Mouse (Mus musculus) limb, embryonic 14.5 days (tissue): ENCODE measurements around the gene Col6a2. TPM values are rescaled to one million over a fixed set of nuclear protein-coding genes. Genes with fewer than 3 reads are reported as not detected.

Experiments
- ATAC-seq: fragments of 200-750 bp; cut with Nextera tagmentation; 2 replicates; pipeline ENCODE4 v1.8.0; 2017; ENCODE audit warnings: low read depth, moderate number of reproducible peaks, moderate TSS enrichment; ENCODE audit not compliant: low FRiP score
- DNase-seq: peaks from one replicate; pipeline ENCODE4 v3.0.0-alpha.2; 2015; ENCODE audit warnings: low spot score
- H3K27ac ChIP-seq: fragments of 300-500 bp; sonication (generic); replicated peaks from 2 replicates; pipeline ENCODE4 v1.5.1; 2014; ENCODE audit warnings: low read depth, mild to moderate bottlenecking, low read length, moderate library complexity, mixed read lengths
- H3K27me3 ChIP-seq: fragments of 300-500 bp; sonication (generic); 2 replicates; pipeline ENCODE4 v1.6.1; 2014; ENCODE audit warnings: low read length, mixed read lengths; ENCODE audit not compliant: control insufficient read depth, insufficient read depth
- H3K36me3 ChIP-seq: fragments of 300-500 bp; sonication (generic); 2 replicates; pipeline ENCODE4 v1.6.1; 2014; ENCODE audit warnings: mild to moderate bottlenecking, low read length, moderate library complexity, mixed read lengths; ENCODE audit not compliant: control insufficient read depth, insufficient read depth
- H3K4me1 ChIP-seq: fragments of 300-500 bp; sonication (generic); 2 replicates; pipeline ENCODE4 v1.6.1; 2014; ENCODE audit warnings: antibody characterized with exemption, low read length, mixed read lengths; ENCODE audit not compliant: control insufficient read depth, insufficient read depth
- H3K4me2 ChIP-seq: fragments of 300-500 bp; sonication (generic); replicated peaks from 2 replicates; pipeline ENCODE4 v1.6.1; 2014; ENCODE audit warnings: low read depth, mild to moderate bottlenecking, low read length, moderate library complexity; ENCODE audit not compliant: severe bottlenecking
- H3K4me3 ChIP-seq: fragments of 300-500 bp; sonication (generic); replicated peaks from 2 replicates; pipeline ENCODE4 v1.5.1; 2014; ENCODE audit warnings: low read length
- H3K9ac ChIP-seq: fragments of 300-500 bp; sonication (generic); 2 replicates; pipeline ENCODE4 v1.6.1; 2014; ENCODE audit warnings: mild to moderate bottlenecking, low read depth, low read length, moderate library complexity; ENCODE audit not compliant: severe bottlenecking
- H3K9me3 ChIP-seq: fragments of 300-500 bp; sonication (generic); 2 replicates; pipeline ENCODE4 v1.6.1; 2016; ENCODE audit warnings: low read length; ENCODE audit not compliant: control insufficient read depth
- POLR2A ChIP-seq: fragments of 200-500 bp; IDR thresholded peaks from 2 replicates; pipeline ENCODE4 v1.8.0; 2012; ENCODE audit warnings: inconsistent platforms, mild to moderate bottlenecking, moderate library complexity, borderline replicate concordance; ENCODE audit not compliant: insufficient read depth, insufficient read length; ENCODE audit errors: extremely low read depth
- WGBS: fragments of 180-500 bp; shearing (Covaris S2); extraction: QIAGEN DNeasy Blood & Tissue Kit; methylation state at CpG from one replicate; pipeline ENCODE4 v1.1.7; 2014; 5-methylcytosine and 5-hydroxymethylcytosine counted together
- polyA plus RNA-seq, 2 experiments: library from polyadenylated mRNA; depleted of rRNA in 1 of 2; stranded (reverse) in 1 of 2; unstranded in 1 of 2; fragments of >200 nt; fragmentation: Nextera tagmentation in 1 of 2; extraction: Ambion mirVana in 1 of 2; gene quantifications; 2 replicates each; pipeline versions ENCODE4 v1.2.1 to v1.2.3; 2012 to 2014

Gene Col6a2
- polyA plus RNA-seq, 2 experiments: 197 to 365 TPM

- Histone ChIP-seq H3K4me1 (peaks cover 16% of the 10 kb centered on the region), H3K27me3 (no peaks in the 10 kb centered on the region), H3K36me3 (no peaks in the 10 kb centered on the region), H3K9me3 (no peaks in the 10 kb centered on the region), H3K4me3 (no peak overlapping the region), H3K9ac (no peak overlapping the region), H3K27ac (peak overlapping the region; percentile 91), H3K4me2 (peak overlapping the region; percentile 13; the same call in 1 of the 2 replicates)
- ATAC-seq: peak; percentile 84
- 30% methylated on average over 9 of the region's 9 CpGs for WGBS
- DNase-seq: peak; percentile 70
- no peak for TF ChIP-seq POLR2A
Observed at GRCm38 (mm10) chr10:76642628-76643434, 19.4 kb upstream of the Col6a2 start.

- peaks cover 16% of the 10 kb centered on the region for H3K4me1 ChIP-seq
- no peaks in the 10 kb centered on the region for H3K9me3 ChIP-seq
- WGBS: 85% methylated on average over 13 of the region's 13 CpGs
- peak overlapping the region; percentile 91 for H3K27ac ChIP-seq
- no peak overlapping the region for H3K4me3 ChIP-seq
- H3K36me3 ChIP-seq: no peaks in the 10 kb centered on the region
- no peak overlapping the region for H3K9ac ChIP-seq
- no peak overlapping the region for H3K4me2 ChIP-seq
- H3K27me3 ChIP-seq: no peaks in the 10 kb centered on the region
- ATAC-seq (no peak), DNase-seq (no peak)
- no peak for TF ChIP-seq POLR2A
Observed at GRCm38 (mm10) chr10:76641894-76642627, 18.6 kb upstream of the Col6a2 start.

- ATAC-seq (no peak), DNase-seq (no peak)
- Histone ChIP-seq H3K9ac (no peak overlapping the region), H3K27ac (no peak overlapping the region), H3K36me3 (no peaks in the 10 kb centered on the region), H3K4me2 (no peak overlapping the region), H3K4me3 (no peak overlapping the region), H3K27me3 (no peaks in the 10 kb centered on the region), H3K9me3 (no peaks in the 10 kb centered on the region), H3K4me1 (peaks cover 31% of the 10 kb centered on the region)
- no peak for TF ChIP-seq POLR2A
- WGBS: 86% methylated on average over 2 of the region's 2 CpGs
Observed at GRCm38 (mm10) chr10:76639952-76640351, 16.5 kb upstream of the Col6a2 start.

- H3K9me3 ChIP-seq: no peaks in the 10 kb centered on the region
- no peak overlapping the region for H3K9ac ChIP-seq
- DNase-seq: no peak
- no peak overlapping the region for H3K4me2 ChIP-seq
- H3K4me3 ChIP-seq: no peak overlapping the region
- peak overlapping the region; percentile 71 for H3K27ac ChIP-seq
- ATAC-seq: no peak
- H3K27me3 ChIP-seq: no peaks in the 10 kb centered on the region
- H3K36me3 ChIP-seq: no peaks in the 10 kb centered on the region
- WGBS: 83% methylated on average over 4 of the region's 4 CpGs
- TF ChIP-seq POLR2A: no peak
- peaks cover 40% of the 10 kb centered on the region for H3K4me1 ChIP-seq
Observed at GRCm38 (mm10) chr10:76636601-76637000, 13.2 kb upstream of the Col6a2 start.

- no peak overlapping the region for H3K4me3 ChIP-seq
- H3K36me3 ChIP-seq: no peaks in the 10 kb centered on the region
- DNase-seq (peak; percentile 76), ATAC-seq (peak; percentile 49; the same call in 1 of the 2 replicates)
- no peaks in the 10 kb centered on the region for H3K27me3 ChIP-seq
- no peak overlapping the region for H3K4me2 ChIP-seq
- WGBS: 29% methylated on average over 2 of the region's 3 CpGs
- peak overlapping the region; percentile 71 for H3K27ac ChIP-seq
- no peak overlapping the region for H3K9ac ChIP-seq
- H3K4me1 ChIP-seq: peaks cover 40% of the 10 kb centered on the region
- no peaks in the 10 kb centered on the region for H3K9me3 ChIP-seq
- no peak for TF ChIP-seq POLR2A
Observed at GRCm38 (mm10) chr10:76636026-76636425, 12.6 kb upstream of the Col6a2 start.
